Mouse (Mus musculus): ENCODE measurements around the gene Scn2b. TPM values are rescaled to one million over a fixed set of nuclear protein-coding genes. Genes with fewer than 3 reads are reported as not detected.

The Scn2b gene
- polyA plus RNA-seq, 1 experiment from 2014 or later: 3.0 TPM

Other genes with a start within 250 kb of the Scn2b start
- gene Kmt2a, start 236.5 kb upstream of the Scn2b start, polyA plus RNA-seq (2014; fragmentation: Nextera tagmentation; extraction: Ambion mirVana): 9.6 and 16.0 TPM in 2 replicates
- 680 and 882 TPM in 2 replicates for gene Atp5l, start 197.0 kb upstream of the Scn2b start, polyA plus RNA-seq (2014; fragmentation: Nextera tagmentation; extraction: Ambion mirVana)
- 46.0 and 53.0 TPM in 2 replicates for gene Ube4a, start 152.2 kb upstream of the Scn2b start, polyA plus RNA-seq (2014; fragmentation: Nextera tagmentation; extraction: Ambion mirVana)
- gene Cd3g, start 137.4 kb upstream of the Scn2b start, polyA plus RNA-seq (2014; fragmentation: Nextera tagmentation; extraction: Ambion mirVana): not detected in 2 replicates
- gene Cd3d, start 136.0 kb upstream of the Scn2b start, polyA plus RNA-seq (2014; fragmentation: Nextera tagmentation; extraction: Ambion mirVana): not detected in 2 replicates
- not detected in 2 replicates for gene Cd3e, start 108.2 kb upstream of the Scn2b start, polyA plus RNA-seq (2014; fragmentation: Nextera tagmentation; extraction: Ambion mirVana)
- 0.18 and 0.38 TPM in 2 replicates for gene Mpzl2, start 78.0 kb upstream of the Scn2b start, polyA plus RNA-seq (2014; fragmentation: Nextera tagmentation; extraction: Ambion mirVana)
- 1.3 and 1.5 TPM in 2 replicates for gene Mpzl3, start 62.6 kb upstream of the Scn2b start, polyA plus RNA-seq (2014; fragmentation: Nextera tagmentation; extraction: Ambion mirVana)
- gene Jaml, start 38.6 kb upstream of the Scn2b start, polyA plus RNA-seq (2014; fragmentation: Nextera tagmentation; extraction: Ambion mirVana): 0.15 TPM in 1 of 2 replicates, not detected in the other
- gene Scn4b, start 20.6 kb downstream of the Scn2b start, polyA plus RNA-seq (2014; fragmentation: Nextera tagmentation; extraction: Ambion mirVana): 0.11 and 0.12 TPM in 2 replicates
- not detected in 2 replicates for gene BC049352, start 64.2 kb downstream of the Scn2b start, polyA plus RNA-seq (2014; fragmentation: Nextera tagmentation; extraction: Ambion mirVana)
- not detected in 2 replicates for gene Tmprss4, start 86.3 kb downstream of the Scn2b start, polyA plus RNA-seq (2014; fragmentation: Nextera tagmentation; extraction: Ambion mirVana)
- 0.43 and 0.57 TPM in 2 replicates for gene Il10ra, start 151.4 kb downstream of the Scn2b start, polyA plus RNA-seq (2014; fragmentation: Nextera tagmentation; extraction: Ambion mirVana)
- gene Tmprss13, start 201.3 kb downstream of the Scn2b start, polyA plus RNA-seq (2014; fragmentation: Nextera tagmentation; extraction: Ambion mirVana): 0.05 TPM in 1 of 2 replicates, not detected in the other